Mouse (Mus musculus) T-helper 1 cell (primary cell): ENCODE results near the gene Hspb6.

Experiments used
- in situ Hi-C: fragments of 300-600 bp; cut with MboI, MseI; formaldehyde crosslinking; loops from one replicate; pipeline ENCODE4 v1.15.1; 2025; ENCODE audit warnings: high pct_unique_total_duplicates

Hspb6 gene

DNA sequence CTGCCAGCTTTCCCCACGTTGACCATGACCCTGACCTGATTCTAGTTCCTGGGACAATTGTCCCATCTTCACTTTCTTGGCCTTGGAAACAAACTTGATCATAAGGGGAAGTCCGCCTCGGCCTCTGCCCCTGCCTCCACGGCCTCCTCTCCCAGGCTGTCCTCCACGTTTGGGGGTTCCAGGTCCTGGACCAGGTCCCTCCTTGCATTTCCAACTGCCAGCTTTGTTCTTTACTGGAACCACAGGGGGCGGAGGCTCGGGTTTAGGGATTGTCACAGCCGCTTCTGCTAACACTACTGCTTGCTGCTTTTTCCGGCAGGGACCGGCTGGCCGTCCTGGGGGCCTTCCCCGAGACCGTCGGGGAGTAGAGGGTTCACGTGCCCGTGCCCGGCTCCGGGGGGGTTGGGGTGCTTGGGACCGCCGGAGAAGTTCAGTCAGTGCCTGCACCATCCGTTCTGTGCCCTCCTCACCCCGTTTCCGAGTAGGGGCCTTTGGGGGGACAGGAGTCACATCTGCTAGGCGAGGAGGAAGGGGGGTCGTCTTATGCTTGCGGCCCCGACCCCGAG is 34.6 kb downstream of the Hspb6 start:
- in situ Hi-C loops = no loop called here

DNA sequence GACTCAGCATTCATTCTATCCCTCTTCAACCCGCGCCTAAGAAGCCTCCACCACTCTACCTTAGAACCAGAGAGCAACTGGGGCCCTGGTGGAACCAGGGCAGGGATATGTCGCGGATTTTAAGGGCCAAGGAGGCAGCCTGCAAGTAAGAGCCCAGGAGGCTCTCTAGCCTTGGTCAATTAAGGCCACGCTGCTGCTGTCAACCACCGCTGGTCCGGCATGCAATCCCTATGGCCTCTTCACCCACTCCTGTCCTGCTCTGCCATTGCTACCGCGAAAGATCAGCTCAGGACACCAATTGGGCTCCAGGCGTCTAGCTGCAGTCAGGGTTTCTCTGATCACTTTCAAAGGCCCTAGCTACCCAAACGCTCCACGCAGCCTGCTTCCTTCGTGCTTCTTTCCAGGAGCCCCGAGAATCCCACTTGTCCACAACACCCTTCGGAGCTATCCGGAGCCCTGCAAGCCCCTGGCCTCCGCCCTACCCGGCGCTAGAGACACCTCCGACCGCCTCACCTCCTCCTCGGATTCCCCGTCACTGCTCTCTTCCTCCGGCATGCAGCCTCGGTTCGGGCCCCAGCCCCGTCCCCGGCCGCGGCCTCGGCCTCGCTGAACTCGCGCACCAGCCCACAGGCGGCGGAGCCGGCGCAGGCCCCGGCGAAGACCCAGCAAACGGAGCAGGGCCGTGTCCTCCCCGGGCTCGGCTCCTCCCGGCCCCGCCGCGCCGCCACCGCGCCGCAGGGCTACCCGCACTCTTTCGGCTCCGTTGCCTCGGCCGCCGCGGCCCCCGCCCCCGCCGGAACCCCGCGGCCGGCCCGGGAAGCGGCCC is 36.1 kb downstream of the Hspb6 start:
- in situ Hi-C loops = no loop called here

DNA sequence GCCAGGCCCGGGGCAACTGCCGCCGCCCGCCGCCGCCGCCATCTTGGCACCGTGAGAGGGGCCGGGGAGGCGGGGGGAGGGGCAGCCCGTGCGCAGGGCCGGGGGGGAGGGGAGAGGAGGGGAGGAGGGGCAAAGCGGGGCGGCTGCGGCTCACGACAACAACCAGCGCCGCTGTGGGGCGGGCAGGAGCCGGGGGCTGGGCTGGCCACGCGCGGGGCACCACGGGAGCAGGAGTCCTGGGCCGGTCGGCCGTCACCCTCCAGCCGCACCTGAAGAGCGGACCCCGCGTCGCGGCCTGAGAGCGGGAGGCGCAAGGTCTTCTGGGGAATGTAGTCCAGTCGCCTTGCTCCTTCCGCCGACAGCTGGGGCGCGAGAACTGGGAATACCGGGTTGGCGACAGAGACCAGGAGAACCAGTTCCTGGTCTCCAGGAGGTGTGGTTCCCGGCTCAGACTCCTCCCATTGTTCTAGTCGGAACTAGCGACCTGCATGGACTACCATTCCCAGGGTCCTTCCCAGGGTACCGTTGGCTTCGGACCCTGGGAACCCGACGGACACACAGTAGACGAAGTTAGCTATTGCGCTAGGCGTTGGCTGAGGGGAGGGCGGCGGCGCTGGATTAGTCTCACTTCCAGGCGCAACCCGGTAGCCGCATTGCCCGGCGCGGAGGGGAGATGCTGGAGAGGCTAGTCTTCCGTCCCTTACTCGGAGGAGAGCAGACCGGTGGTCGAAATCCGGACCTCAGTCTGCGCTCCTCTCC is 36.9 kb downstream of the Hspb6 start, which contains the start of gene Kmt2b:
Kmt2b (minus strand) TSS at position 51 of the 759 bp plus-strand sequence.
- in situ Hi-C loops = no loop called here

DNA sequence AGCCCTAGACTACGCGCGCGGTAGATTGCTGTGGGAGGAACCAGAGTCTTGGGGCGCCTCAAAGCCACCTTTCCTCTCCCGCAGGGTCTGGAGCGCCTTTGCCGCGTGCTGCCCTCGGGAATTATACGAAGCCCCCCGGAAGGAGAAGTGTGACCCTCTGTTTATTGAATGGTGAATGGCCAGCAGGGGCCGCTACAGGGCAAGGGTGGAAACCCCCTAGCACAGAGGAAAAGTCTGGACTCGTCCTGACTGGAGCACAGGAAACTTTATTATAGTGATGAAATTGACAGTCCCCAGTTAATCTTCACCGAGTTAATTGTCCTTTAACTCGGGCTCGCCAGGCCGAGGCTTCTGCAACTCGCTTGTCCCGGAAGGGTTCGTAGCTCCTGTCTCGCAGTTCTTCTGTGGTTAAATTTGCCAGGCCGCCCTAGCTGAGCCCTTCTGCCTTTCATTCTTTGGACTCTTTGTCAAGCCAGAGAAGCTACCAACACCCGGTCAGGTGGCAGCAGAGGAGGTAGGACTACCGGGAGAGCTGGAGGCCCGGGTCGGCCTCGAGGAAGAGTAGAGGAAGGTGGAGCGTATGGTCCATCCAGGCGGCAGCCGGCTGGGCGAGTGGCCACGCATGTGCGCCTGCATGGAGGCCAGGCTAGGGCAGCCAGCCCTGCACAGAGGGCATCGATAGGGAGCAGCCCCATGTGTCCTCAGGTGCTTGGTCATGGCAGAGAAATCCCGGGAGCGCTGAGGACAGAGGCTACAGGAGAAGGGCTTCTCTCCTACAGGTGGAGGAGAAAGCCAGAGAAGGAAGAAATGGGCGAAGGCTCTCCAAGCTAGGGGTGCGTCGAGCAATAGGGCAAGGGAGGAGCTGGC is 37.7 kb downstream of the Hspb6 start:
- in situ Hi-C loops = no loop called here

GRCm38 (mm10) chr7:30590927-30591604 is 39.1 kb downstream of the Hspb6 start:
- in situ Hi-C loops = no loop called here

DNA sequence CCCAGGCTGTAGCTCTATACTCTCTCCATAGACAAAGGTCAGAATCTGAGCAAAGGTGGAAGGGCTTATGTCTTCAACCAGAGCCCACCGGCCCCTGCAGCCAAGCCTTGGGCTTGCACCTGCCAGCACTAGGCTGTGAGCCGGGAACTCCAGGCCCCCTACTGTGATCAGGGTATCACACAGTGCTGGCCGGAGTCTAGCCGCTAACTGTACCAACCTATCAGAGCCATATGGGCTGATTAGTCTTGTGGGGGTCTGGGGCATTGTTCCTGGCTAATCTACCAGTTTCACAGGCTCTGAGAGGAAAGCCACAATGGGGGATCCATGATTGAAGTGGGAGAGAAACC is 39.6 kb downstream of the Hspb6 start:
- in situ Hi-C loops = no loop called here

GRCm38 (mm10) chr7:30592772-30593423 is 40.9 kb downstream of the Hspb6 start:
- in situ Hi-C loops = no loop called here

- in situ Hi-C loops = no loop called here
Observed at GRCm38 (mm10) chr7:30593579-30594509, 41.9 kb downstream of the Hspb6 start.

- in situ Hi-C loops = loop anchor here (5.0 kb wide), 1 partner anchor 817 kb away; no protein-coding TSS in a partner anchor
Observed at GRCm38 (mm10) chr7:30594510-30595024, 42.6 kb downstream of the Hspb6 start.

DNA sequence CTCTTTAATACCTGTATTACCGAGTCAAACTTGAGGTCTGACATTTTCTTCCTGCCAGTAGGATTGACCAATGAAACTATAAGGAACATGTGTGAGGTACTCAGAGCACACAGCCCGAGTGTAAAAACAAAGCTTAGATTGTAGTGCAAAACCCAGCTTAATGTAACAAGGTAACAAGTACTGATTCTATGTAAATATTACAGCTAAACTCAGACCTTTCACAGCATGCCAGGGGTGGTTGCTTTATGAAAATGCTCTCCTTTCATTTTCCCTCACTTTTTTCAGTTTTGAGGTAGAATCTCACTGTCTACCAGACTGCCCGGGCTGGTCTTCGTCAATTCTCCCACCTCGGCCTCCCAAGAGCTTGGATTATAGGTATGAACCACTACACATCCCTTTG is 44.1 kb downstream of the Hspb6 start:
- in situ Hi-C loops = loop anchor here (5.0 kb wide), 1 partner anchor 819 kb away; no protein-coding TSS in a partner anchor

DNA sequence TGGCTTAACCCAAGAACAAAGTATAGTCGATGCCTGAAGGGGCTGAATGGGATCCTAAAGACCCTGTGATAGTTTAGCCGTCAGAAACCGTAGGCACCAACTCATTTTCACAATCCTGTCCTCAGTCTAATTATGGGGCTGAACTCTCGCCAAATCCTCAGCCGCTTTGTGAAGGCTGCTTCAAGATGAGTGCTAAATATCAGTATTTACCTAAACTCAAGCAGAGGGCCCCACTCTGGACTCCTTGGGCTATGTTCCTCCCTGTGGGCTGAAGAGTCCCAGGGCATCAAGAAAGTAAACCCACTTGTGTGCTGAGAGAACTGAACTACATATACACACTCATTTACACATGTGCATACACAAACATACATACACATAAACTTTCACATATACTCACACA is 44.8 kb downstream of the Hspb6 start:
- in situ Hi-C loops = loop anchor here (5.0 kb wide), 1 partner anchor 820 kb away; no protein-coding TSS in a partner anchor

GRCm38 (mm10) chr7:30598786-30599185 is 46.8 kb downstream of the Hspb6 start, which contains the start of gene Zbtb32:
Zbtb32 (minus strand) TSS chr7:30598909.
- in situ Hi-C loops = loop anchor here (5.0 kb wide), 1 partner anchor 821 kb away; no protein-coding TSS in a partner anchor

- in situ Hi-C loops = loop anchor here (5.0 kb wide), 1 partner anchor 823 kb away; no protein-coding TSS in a partner anchor
Observed at GRCm38 (mm10) chr7:30599933-30600353, 48.0 kb downstream of the Hspb6 start.

DNA sequence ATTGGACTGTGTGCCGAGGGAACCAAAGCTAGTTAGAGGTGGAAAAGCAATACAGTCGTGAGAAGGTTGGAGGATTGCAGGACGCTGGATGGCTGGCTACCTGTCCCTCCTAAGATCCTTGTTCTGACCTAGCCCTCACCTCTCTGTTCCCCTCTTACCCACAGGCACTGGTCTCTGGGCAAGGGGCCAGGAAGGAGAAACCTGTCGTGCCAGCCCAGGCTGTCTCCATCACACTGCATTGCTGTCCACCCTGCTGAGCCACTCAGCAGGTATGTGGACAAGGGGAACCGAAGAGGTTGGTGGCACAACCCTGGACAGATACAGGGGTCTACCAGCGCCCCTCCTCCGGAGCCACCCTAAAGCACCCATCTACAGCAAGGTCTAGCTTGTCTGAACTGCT is 48.7 kb downstream of the Hspb6 start:
- in situ Hi-C loops = no loop called here

DNA sequence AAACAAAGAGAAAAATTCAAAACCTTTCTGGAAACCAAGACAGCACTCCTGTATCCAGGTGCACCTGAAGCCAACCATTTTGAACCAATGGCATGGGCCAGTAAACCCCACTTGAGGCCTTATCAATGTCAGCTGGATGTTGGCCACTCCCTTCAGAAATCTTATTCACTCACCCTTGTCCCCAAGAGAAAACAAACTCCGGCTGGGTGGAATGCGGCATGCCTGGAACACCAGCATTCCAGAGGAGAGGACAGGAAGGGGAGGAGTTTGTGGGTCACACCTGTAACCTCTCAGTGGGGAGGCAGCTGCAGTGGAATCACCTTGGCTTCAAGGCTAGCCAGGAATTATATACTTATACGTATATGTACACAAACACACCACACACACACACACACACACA is 50.6 kb downstream of the Hspb6 start:
- in situ Hi-C loops = no loop called here

- in situ Hi-C loops = no loop called here
Observed at GRCm38 (mm10) chr7:30604424-30604823, 52.4 kb downstream of the Hspb6 start.

DNA sequence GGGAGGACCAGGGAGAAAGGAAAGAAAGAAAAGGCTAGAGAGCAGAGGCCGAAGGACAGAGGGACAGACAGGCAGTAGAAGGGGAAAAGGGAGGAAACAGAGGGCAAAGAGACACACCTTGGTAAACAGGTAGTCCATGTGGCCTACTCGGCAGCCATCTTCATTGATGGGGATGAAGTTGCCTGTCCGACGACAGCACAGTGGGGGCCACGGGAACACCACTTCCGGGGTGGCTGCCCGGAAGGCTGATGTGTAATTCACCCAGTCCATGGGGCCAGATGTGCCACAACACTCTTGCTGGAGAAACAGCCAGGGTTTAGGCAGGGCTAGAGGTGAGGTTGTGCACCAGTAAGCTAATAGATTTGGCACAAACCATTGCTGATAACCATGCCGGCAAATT is 53.0 kb downstream of the Hspb6 start:
- in situ Hi-C loops = no loop called here
